Mouse (Mus musculus): ENCODE measurements around the gene Rpl37. TPM values are rescaled to one million over a fixed set of nuclear protein-coding genes. Genes with fewer than 3 reads are reported as not detected.

Rpl37 gene
- polyA plus RNA-seq, 1 experiment from 2014 or later = 859 TPM

- Histone ChIP-seq H3K9ac (ENCODE audit: low read depth, low read length) (no peak overlapping the region), H3K27ac (no peak overlapping the region), H3K27me3 (ENCODE audit: insufficient read depth, low read length) (no peaks in the 10 kb centered on the region), H3K4me3 (replicated peaks; ENCODE audit: low read depth, low read length) (no peak overlapping the region), H3K36me3 (ENCODE audit: insufficient read depth, low read length) (no peaks in the 10 kb centered on the region), H3K9me3 (replicated peaks; ENCODE audit: low read length) (no peaks in the 10 kb centered on the region), H3K4me2 (ENCODE audit: low read length) (no peak overlapping the region), H3K4me1 (replicated peaks; ENCODE audit: insufficient read depth, low read length) (no peaks in the 10 kb centered on the region)
- DNase-seq (ENCODE audit: low spot score) (no peak), ATAC-seq (replicated peaks; ENCODE audit: low FRiP score, low read depth) (no peak)
- WGBS = 74% methylated on average over 3 of the region's 3 CpGs
- TF ChIP-seq CTCF (IDR thresholded peaks at IDR 0.05; ENCODE audit: low read depth) = no peak
Measured at GRCm38 (mm10) chr15:5133301-5133700, 16.9 kb downstream of the Rpl37 start.

- no peak for DNase-seq (ENCODE audit: low spot score)
- no peak overlapping the region for H3K9ac ChIP-seq (ENCODE audit: low read depth, low read length)
- no peak for TF ChIP-seq CTCF (IDR thresholded peaks at IDR 0.05; ENCODE audit: low read depth)
Measured at GRCm38 (mm10) chr15:5134179-5134578, 17.7 kb downstream of the Rpl37 start.

GRCm38 (mm10) chr15:5134945-5135483 lies 18.6 kb downstream of the Rpl37 start:
- Histone ChIP-seq H3K4me2 (ENCODE audit: low read length) (no peak overlapping the region), H3K27me3 (ENCODE audit: insufficient read depth, low read length) (no peaks in the 10 kb centered on the region), H3K4me1 (replicated peaks; ENCODE audit: insufficient read depth, low read length) (no peaks in the 10 kb centered on the region), H3K36me3 (ENCODE audit: insufficient read depth, low read length) (no peaks in the 10 kb centered on the region), H3K9ac (ENCODE audit: low read depth, low read length) (no peak overlapping the region), H3K9me3 (replicated peaks; ENCODE audit: low read length) (no peaks in the 10 kb centered on the region), H3K4me3 (replicated peaks; ENCODE audit: low read depth, low read length) (no peak overlapping the region), H3K27ac (no peak overlapping the region)
- no peak for ATAC-seq (replicated peaks; ENCODE audit: low FRiP score, low read depth)
- 72% methylated on average over 8 of the region's 8 CpGs for WGBS
- DNase-seq (ENCODE audit: low spot score) = no peak
- TF ChIP-seq CTCF (IDR thresholded peaks at IDR 0.05; ENCODE audit: low read depth) = no peak

More at GRCm38 (mm10) chr15:5134179-5134578, 17.7 kb downstream of the Rpl37 start:
- Histone ChIP-seq H3K4me2 (ENCODE audit: low read length) (no peak overlapping the region), H3K4me1 (replicated peaks; ENCODE audit: insufficient read depth, low read length) (no peaks in the 10 kb centered on the region), H3K27ac (no peak overlapping the region), H3K27me3 (ENCODE audit: insufficient read depth, low read length) (no peaks in the 10 kb centered on the region), H3K9me3 (replicated peaks; ENCODE audit: low read length) (no peaks in the 10 kb centered on the region), H3K4me3 (replicated peaks; ENCODE audit: low read depth, low read length) (no peak overlapping the region), H3K36me3 (ENCODE audit: insufficient read depth, low read length) (no peaks in the 10 kb centered on the region)
- 67% methylated on average over 3 of the region's 3 CpGs for WGBS
- ATAC-seq (replicated peaks; ENCODE audit: low FRiP score, low read depth) = no peak

- Histone ChIP-seq H3K4me3 (replicated peaks; ENCODE audit: low read depth, low read length) (no peak overlapping the region), H3K27me3 (ENCODE audit: insufficient read depth, low read length) (no peaks in the 10 kb centered on the region), H3K9me3 (replicated peaks; ENCODE audit: low read length) (no peaks in the 10 kb centered on the region), H3K27ac (no peak overlapping the region), H3K4me1 (replicated peaks; ENCODE audit: insufficient read depth, low read length) (no peaks in the 10 kb centered on the region; the same call in 1 of the 2 replicates), H3K9ac (ENCODE audit: low read depth, low read length) (no peak overlapping the region), H3K4me2 (ENCODE audit: low read length) (no peak overlapping the region), H3K36me3 (ENCODE audit: insufficient read depth, low read length) (no peaks in the 10 kb centered on the region)
- peak; percentile 38 for DNase-seq (ENCODE audit: low spot score)
- no peak for ATAC-seq (replicated peaks; ENCODE audit: low FRiP score, low read depth)
- TF ChIP-seq CTCF (IDR thresholded peaks at IDR 0.05; ENCODE audit: low read depth) = no peak
- 70% methylated on average over 9 of the region's 9 CpGs for WGBS
Measured at GRCm38 (mm10) chr15:5138021-5138856, 21.8 kb downstream of the Rpl37 start.

DNA sequence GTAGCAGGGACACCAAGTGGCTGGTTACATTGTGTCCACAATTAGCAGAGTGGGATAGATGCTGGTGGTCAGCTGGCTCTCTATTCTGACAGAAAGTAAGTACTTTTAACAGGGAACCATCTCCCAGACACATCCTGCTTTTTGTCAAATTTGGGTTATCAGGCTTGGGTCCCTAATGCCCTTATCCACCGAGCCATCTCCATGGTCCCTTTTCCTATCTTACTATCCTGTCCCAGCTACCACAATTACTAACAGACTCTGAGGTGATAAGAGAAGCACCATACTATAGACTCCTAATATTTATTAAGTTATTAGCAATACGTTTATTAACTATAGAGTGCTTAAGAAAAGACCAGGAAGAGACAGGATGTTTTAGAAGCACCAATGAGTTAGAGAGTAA lies 22.9 kb downstream of the Rpl37 start:
- Histone ChIP-seq H3K4me3 (replicated peaks; ENCODE audit: low read depth, low read length) (no peak overlapping the region), H3K9me3 (replicated peaks; ENCODE audit: low read length) (no peaks in the 10 kb centered on the region), H3K27ac (no peak overlapping the region), H3K4me1 (replicated peaks; ENCODE audit: insufficient read depth, low read length) (no peaks in the 10 kb centered on the region; the same call in 1 of the 2 replicates), H3K9ac (ENCODE audit: low read depth, low read length) (no peak overlapping the region), H3K4me2 (ENCODE audit: low read length) (no peak overlapping the region), H3K27me3 (ENCODE audit: insufficient read depth, low read length) (no peaks in the 10 kb centered on the region), H3K36me3 (ENCODE audit: insufficient read depth, low read length) (no peaks in the 10 kb centered on the region)
- WGBS = 95% methylated on average over 2 of the region's 2 CpGs
- TF ChIP-seq CTCF (IDR thresholded peaks at IDR 0.05; ENCODE audit: low read depth) = no peak
- DNase-seq (ENCODE audit: low spot score) = no peak
- ATAC-seq (replicated peaks; ENCODE audit: low FRiP score, low read depth) = no peak

- Histone ChIP-seq H3K4me1 (replicated peaks; ENCODE audit: insufficient read depth, low read length) (peaks cover 5% of the 10 kb centered on the region), H3K27ac (no peak overlapping the region), H3K4me3 (replicated peaks; ENCODE audit: low read depth, low read length) (no peak overlapping the region), H3K36me3 (ENCODE audit: insufficient read depth, low read length) (no peaks in the 10 kb centered on the region), H3K4me2 (ENCODE audit: low read length) (no peak overlapping the region), H3K9ac (ENCODE audit: low read depth, low read length) (no peak overlapping the region), H3K9me3 (replicated peaks; ENCODE audit: low read length) (no peaks in the 10 kb centered on the region), H3K27me3 (ENCODE audit: insufficient read depth, low read length) (no peaks in the 10 kb centered on the region)
- TF ChIP-seq CTCF (IDR thresholded peaks at IDR 0.05; ENCODE audit: low read depth) = no peak
- 85% methylated on average over 7 of the region's 7 CpGs for WGBS
- ATAC-seq (replicated peaks; ENCODE audit: low FRiP score, low read depth) (no peak), DNase-seq (ENCODE audit: low spot score) (no peak)
Measured at GRCm38 (mm10) chr15:5139863-5140262, 23.4 kb downstream of the Rpl37 start.
